Mouse (Mus musculus) spleen, postnatal 10 days (tissue): ENCODE measurements at regions not wholly inside any gene's neighbourhood (a gene's known extent, or its start where the extent isn't known, plus 50 kb on each side); places are given as distances from the start of the nearest gene placed in this dataset.

Source experiments
- DNase-seq, 2 experiments: peaks; one replicate each; pipeline ENCODE4 v3.0.0; 2021 to 2022; ENCODE audit warnings: low spot score in 2 of 2

DNA sequence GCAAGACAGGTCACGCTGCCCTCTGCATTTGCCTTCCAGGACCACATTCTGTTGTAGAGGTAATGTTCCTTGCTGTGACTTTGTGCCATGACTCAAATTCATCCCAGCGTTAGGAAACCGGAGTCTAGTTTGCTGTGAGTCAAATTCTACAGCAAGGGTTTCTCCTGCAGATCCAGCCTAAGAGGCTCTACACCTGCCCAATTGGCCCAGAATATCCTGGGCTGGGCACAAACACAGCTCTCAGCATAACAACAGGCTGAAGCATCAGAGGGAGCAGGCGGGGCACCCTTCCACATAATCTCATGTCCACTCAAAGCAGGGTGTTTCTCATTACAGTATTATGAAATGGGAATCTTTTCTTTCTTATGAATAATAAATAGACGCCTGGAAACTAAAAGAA is 220.2 kb upstream of the Pard3b start:
- DNase-seq, result no peak

DNA sequence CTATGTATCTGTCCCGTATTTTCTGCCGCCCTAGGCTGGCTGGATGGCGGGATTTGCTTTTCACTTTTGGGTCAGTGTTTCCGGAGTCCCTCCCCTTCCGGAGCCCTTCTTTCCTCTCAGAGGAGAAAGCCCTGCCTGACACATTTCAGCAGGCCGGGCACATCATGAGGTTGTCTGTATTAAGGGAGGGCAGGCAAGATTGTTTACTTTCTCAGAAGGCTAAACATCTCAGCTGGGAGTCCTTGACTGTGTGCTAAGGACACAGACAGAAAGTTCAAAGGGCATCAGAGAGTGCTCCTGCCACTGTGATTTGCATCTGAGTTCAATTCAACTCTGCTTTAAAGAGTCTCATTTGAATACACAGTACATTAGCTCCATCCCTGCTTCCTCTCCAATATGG is 218.8 kb upstream of the Pard3b start:
- no peak for DNase-seq

DNA sequence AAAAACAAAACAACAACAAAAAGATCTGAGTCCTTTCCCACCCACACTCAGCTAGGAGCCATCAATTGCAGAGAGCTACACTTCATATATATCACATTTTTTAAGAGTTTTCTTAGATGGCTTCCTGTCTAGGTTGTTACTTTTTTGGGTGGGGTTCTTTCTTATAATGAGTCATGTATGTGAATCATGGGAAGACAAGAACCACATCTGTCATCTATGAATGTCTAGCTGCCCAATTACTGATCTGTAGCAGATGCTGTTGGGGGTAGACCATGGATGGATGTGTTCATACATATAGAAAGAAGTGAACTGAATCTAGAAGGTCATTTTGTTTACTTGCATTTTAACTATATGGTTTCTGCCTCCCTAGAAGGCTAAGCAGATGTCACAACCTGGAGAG is 215.4 kb upstream of the Pard3b start:
- no peak for DNase-seq

DNA sequence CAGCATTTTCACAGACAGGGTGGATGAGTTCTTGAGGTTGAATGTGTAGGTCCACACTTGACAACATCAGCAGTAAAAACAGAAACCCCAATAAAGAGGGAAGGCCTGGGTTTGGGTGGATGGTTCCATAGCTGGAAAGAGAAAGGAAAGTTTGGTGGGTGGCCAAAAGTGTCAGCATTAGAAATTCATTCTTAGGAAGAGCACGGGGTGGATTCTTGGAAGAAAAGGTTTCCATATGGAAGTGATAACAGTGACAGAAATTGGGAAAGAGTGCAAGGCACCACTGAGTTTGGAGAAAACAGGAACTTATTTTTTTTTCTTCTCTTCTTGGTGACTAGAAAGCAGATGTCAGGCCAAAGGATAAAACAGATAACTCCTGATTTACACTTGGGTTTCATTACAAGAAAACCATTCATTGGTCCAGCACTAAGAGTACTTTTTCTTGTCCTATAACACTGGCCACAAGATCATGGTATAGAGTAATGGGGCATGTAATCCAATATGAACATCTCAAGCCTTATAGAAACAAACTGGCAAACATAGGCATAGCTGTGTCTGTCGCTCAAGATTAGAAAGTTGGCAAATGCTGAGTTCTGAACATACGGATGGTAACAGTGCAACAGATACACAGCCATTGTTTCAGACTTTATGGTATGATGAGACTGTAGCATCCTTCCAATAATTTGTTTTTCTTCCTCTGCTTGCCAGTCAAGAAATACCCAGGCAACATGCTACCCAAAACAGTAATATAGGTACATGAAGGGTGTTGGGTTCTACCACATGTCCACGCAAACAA is 209.7 kb upstream of the Pard3b start:
- DNase-seq, result no peak

DNA sequence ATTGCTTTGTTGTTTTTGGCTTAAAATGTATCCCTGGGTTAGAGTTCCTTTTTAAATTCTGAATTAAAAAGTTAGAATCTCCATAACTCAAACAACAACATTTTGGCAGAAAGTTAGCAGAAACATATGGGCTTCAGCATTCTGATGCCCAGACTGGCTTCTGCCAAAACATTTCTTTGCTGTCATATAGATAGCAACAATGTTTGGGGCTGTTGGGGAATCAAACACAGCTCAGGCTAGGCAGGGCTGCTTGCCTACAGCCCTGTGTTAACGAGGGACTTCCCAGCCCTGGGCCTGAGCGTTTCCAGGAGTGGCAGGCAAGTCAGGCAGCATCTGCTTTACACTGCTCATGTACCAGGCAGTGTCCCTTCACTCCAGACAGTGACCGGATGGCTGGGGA is 201.0 kb upstream of the Pard3b start:
- DNase-seq, result no peak

DNA sequence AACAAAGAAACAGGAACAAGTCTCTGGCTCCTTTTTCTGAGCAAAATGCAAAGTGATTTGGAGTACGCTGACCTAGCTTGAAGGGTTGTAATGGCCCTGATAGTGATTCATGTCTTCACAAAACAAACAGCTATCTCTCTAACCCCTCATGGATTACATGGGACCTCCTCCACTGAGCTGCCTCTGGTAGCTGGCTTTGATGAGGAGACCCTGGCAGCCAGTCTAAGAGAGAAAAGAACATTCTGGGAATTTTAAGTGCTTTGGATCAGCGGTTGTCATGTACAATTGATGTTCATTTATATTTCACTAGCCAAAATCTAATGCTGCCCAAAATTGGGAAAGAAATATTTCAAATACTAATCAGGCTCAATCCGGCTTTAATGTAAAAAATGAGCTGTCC is 177.2 kb upstream of the Pard3b start:
- no peak for DNase-seq

DNA sequence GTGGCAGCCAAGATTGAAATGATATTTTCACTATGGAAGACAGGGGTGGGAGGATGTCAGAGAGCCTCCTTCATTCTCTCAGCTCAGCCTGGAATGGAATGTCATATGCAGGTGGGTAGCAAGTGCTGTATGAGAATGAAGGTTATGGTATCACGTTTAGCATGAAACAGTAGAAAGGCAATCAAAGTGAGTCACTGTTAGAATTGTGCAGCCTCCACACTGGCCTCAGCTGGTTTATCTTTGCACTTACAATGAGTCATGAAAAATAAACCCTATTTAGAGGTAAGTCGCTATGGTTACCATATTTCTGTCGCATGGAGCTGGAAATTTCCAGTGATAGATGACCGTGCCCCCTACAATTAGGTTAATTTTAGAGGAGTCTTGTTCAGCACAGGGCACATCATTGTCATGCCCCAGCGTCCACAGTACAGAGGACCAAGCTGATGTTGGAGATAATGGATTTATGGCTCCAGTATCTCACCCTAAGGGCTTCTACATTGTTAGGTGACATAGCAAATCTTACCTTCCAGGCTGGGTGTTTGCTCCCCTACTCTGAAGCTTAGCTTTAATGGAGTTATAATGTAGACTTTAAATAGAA is 167.9 kb upstream of the Pard3b start:
- DNase-seq, result no peak

DNA sequence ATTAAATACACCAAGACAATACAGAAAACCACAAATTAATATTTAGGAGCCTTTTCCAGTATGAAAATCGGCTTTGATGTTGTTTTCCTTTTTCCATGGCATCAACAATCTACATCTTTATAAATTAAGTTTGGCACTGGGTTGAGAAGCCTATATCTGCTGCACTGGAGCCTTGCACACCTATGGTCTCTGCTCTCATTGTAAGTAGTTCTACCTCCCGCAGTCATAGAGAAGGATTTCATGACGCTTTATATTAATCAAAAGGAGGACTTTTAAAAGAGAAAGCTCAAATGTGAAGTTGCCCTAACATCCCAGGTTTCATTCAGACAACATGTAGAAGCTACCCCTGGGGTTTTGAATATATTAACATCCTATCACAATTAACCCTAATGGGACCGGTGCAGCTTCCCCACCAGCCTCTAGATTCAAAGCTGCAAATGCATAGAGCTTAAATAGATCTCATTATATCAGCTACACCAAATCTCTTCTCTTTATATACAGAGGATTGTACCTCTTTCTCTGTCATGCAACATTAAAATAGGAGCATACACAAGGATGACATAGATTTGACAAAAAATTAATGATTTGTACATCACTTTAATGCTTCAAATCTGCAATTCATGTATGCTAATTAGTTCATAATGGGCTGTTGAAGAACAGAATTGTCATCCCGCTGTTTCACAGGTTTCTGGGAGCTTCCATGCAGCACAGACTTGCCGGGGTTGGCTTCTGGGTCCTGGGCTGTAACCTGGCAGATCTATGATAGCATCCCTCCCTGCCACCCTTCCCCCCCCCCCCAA is 166.6 kb upstream of the Pard3b start:
- no peak for DNase-seq

DNA sequence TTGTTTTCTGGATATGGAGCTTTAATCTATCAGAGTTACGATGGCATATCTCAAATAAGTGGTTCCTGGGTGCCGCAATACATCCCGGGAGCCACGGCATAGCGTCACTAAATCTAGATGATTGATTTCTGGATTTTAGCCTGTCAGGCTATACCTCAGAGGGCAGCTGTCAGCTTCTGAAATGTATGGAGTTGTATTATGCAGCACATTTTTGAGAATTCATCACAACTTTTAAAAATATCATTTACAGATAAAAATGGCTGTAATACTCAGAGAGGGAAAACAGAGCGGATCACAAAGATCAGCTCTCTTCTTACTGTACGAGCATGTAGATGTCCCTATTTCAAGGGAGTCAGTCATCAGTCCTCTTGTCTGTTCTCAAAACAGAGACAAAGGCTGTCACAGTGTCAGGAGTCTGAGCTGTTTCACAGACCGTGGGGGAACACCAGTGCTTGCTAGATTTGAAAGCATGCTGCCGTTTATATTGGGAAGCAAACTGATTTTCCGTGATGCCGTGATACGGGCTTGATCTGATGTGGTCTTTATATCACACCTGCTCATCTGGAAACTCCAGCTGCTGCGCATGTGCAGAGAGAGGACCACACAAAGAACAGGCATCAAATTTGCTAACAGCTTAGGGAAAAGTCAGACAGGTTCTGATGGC is 165.9 kb upstream of the Pard3b start:
- DNase-seq, result no peak

DNA sequence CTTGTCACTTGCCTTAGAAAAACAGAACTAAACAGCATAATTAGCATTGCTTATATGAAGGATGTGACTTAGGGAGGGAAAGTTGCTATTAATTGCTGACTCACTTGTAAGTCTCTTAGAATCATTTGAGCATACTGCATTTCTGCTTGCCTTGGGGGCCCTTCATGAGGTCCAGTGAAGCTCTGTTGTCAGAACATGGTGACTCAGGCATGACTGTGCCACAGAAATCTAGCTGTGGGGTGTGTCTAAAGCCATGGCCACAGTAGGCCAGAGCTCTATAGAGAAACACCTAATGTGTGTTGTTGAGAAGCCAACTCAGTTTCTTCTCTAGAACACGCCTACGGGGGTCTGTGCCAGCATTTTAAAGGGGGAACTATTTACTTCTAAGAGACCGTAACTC is 153.2 kb upstream of the Pard3b start:
- no peak for DNase-seq

DNA sequence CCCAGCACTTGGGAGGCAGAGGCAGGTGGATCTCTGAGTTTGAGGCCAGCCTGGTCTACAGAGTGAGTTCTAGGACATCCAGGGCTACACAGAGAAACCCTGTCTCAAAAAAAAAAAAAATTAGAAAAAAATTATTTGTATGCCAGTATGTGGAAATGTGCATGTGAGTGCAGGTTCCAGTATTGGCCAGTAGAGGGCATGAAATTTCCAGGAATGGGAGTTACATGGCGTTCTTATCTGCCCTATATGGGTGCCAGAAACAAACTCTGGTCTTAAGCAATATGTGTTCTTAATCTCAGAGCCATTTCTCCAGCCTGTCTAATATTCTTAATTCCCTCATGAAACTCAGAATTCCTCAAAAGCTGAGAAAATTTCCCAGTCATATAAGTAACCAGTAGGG is 113.7 kb upstream of the Pard3b start:
- DNase-seq, result no peak

DNA sequence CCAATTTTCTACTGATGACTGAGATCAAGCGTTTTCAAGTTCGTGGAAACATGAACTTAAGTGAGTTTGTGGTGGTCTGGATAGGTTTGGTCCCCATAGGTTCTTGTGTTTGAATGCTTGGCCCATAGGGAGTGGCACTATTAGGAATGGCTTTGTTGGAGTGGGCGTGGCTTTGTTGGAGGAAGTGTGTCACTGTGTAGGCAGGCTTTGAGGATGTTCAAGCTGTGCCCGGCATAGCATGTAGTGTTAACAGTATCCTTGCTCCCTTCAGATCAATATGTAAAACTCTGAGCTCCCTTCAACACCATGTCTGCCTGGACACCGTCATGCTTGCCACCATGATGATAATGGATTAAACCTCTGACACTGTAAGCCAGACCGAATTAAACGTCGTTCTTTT is 112.7 kb upstream of the Pard3b start:
- DNase-seq, result no peak

DNA sequence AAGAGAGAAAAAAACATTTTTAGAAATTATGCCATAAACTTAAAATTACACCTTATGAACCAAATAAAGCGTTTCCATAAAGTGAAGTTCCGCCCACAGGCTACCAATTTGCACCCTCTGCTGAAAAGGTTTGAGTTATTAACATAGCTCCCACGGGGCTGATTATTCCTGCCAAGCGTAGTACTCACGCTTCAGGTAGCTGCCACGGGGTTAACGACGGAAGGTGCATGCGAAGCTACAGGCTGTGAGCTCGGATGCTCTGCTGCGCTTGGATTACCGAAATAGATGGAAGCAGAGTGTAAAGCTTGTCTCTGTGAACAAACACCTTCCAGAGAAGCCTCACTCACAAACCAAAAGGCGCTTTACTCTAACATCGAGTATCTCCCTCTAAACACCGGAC is 109.9 kb upstream of the Pard3b start:
- no peak for DNase-seq

DNA sequence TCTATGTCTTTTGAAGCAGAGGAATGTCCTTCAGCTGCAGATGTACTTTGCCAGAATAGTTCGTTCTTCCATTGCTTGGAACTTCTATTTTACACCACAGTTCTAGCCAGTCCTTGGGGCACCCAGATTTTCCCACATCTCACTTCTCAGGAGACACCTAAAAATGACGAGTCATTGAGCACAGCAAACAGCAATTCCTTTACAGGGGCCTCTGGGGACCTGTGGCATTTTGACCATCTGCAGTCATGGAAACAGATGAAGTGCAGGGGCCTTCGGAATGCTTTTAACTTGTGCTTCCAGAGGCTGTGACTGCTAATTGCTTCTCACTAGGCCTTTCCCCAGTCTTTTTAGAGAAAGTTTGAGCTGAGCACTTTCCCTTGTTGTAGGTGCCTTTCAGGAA is 108.5 kb upstream of the Pard3b start:
- no peak for DNase-seq

DNA sequence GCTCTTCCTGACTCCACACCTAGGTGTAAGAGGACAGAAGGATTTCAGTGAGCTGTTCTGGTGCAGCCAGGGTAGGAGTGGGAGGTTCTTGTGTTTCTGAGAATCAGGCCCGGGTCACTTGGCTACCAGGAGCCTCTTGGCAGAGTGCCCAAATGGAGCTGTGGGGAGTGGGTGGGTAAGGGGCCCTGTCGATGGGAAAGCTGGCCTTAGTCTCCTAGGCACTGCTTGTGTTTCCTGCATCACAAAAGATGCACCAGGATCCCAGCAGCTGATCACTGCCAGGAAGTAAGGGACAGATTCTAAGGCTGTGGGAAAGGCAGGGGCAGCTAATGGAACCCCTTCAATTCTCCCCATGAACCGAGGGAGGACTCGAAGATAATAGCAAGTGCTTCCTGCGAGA is 107.1 kb upstream of the Pard3b start:
- no peak for DNase-seq

DNA sequence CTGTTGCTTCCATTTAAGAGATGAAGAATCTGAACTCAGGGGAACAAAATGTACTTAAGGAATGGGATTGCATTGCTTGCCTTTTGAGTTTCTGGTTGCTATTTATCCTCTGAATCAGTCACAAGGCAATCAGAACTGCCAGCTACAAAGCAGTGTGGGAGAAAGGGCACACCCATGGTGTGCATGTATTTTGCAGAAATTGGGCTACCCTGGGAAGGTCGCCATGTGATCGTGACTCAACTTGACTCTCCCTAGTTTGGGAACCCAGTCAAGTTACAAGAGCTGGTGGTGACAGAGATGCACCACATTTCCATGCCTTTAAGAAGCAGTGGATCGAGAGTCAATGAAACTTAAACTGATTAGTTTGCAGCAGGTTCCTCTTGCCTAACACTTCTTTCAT is 98.5 kb upstream of the Pard3b start:
- DNase-seq, result no peak

DNA sequence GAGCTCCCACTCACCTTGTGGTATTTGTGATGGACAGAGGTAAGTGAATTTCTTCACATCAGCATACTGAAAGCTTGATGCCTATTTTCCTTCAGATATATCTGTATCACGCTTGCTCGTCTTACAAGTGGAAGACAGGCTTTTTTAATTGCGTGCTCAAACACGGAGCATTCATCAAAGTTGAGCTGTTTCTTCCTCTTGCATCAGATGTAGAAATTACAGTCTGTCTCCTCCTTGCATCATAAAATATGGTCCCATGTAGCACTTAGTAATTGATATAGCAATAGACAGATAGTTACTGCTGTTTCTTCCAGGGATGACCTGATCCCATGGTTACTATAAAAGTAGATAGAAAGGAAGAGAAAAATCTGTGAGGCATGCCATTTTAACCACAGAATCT is 97.5 kb upstream of the Pard3b start:
- no peak for DNase-seq

DNA sequence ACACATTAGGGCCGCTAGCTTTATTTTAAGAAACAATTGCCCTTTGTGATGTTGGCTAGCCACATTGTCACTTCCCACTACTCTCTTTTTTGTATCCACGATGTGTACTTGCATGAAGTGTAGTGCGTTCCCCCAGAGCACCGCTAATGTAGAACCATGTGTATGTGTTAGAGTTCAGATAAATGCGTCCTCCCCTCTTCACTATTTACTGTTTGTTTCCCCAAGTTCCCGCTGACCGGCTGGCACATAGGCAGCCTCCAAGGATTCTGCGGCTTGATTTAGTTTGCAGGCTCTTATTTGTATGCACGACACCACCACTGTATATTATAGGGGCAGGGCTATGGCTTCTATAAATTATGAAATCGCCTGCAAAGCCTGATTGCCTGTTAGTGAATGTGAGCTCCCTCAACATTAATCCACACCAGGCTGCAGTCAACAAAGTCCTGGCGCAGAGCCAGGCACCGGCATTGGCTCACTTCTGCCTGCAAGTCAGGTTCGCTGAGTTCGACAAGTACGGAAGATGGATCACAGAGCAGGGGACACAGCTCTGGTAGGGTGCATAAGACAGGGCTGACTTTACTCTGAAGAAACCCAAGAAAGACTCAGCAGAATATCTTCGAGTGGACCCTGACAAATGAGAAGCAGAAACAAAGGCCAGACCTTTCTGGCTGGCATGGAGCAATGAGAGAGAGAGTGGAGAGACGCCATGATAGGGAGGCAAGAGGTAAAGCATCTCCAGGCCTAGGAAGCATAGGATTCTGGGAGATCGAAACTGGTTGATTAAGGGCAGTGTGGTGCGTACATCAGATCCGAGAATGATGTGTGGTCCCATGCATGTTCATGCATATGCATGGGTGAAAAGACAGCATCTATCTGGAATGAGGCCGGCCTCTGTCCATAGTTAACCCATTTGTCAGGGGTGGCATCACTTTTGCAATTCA is 85.8 kb upstream of the Pard3b start:
- DNase-seq, result no peak

DNA sequence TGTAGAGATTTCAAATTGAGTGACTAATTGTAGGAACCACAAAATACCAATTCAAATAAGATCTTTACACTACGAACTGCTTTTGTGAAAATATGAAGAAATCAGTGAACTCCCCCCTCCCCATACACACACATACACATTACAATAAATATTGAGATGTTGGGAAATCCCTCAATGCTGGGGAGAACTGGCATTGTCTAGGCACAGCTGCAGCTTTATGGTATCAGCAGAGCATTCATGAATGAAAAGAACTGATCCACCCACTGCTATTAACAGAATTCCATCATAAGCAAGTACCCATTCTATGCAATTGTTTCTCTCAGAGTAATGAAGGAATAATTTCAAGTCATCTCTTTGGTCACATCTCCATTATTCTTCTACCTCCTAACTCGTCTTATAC is 79.1 kb upstream of the Pard3b start:
- no peak for DNase-seq

DNA sequence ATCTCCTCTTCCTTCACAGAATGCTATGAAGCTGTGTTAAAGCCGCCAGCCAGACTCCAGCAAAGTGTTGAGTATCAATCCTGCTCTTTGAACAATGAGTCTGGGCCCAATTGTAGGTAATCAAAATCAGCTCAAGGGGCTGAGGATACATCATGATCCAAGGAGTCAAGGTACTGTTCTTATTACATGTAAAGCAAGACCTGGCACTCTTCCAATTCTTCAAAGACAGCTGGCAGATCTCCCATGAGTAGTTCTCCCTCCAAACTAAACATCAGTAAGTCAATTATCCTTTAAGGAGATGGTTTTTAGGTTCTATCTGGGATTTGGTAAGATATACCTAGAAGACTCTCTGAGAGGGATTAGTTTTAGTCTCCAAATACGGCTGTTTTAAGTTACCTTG is 76.5 kb upstream of the Pard3b start:
- no peak for DNase-seq

DNA sequence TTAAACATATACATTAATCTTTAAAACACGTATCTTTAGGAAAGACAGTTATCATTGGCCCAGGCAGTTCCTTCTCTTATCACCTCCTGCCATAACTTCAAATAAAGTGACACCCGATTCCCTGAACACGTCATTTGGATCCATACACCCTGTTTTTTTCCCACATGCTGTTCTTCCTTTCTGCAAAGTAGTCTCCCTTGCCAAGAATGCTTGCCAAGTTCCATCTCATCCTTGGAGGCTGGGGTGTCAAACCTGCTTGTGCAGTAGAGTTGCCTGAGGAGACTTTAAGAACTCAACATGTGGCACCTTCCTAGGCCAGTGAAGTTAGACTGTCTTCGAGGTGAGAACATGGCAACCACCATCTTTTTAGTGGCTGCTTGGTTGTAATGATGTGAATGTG is 73.2 kb upstream of the Pard3b start:
- no peak for DNase-seq
